Mouse (Mus musculus): ENCODE measurements around the gene Trub1.

- TF ChIP-seq POLR2A (IDR thresholded peaks at IDR 0.05; ENCODE audit: control insufficient read depth, low read depth, low read length) (no peak), CTCF (IDR thresholded peaks at IDR 0.05; ENCODE audit: control insufficient read depth, insufficient read depth, insufficient replicate concordance, low read depth, low read length) (no peak)
These were observed 47.5 kb downstream of the Trub1 start for GRCm38 (mm10) chr19:57500254-57500653.

All from testis, adult 2 months (tissue).